Mouse (Mus musculus) CH12.LX (cell line): ENCODE data around the gene 3100002H09Rik. TPM values are rescaled to one million over a fixed set of nuclear protein-coding genes. Genes with fewer than 3 reads are reported as not detected.

ENCODE experiments used
- DNase-seq: peaks from one replicate; pipeline ENCODE4 v3.0.0-alpha.2; 2013; ENCODE audit errors: extremely low read depth
- H3K27ac ChIP-seq: 2 replicates; pipeline ENCODE4 v1.5.1; 2012; ENCODE audit warnings: low read depth, mild to moderate bottlenecking, control low read depth, moderate library complexity; ENCODE audit not compliant: insufficient read depth
- H3K27me3 ChIP-seq: replicated peaks from 2 replicates; pipeline ENCODE3; 2012; ENCODE audit warnings: inconsistent platforms
- H3K36me3 ChIP-seq, 2 experiments: replicated peaks in 1 of 2; 2 replicates each; pipeline versions ENCODE3 to v1.6.1; 2012; ENCODE audit warnings: inconsistent platforms in 1 of 2, low read length in 1 of 2, mild to moderate bottlenecking in 1 of 2, mixed read lengths in 1 of 2, moderate library complexity in 1 of 2; ENCODE audit not compliant: control insufficient read depth in 1 of 2, insufficient read depth in 1 of 2
- H3K4me1 ChIP-seq, 2 experiments: 2 replicates each; pipeline ENCODE4 v1.6.1; 2012; ENCODE audit warnings: inconsistent platforms in 1 of 2, moderate library complexity in 1 of 2; ENCODE audit not compliant: insufficient read depth in 2 of 2, control insufficient read depth in 1 of 2
- H3K4me2 ChIP-seq: 2 replicates; pipeline ENCODE4 v1.6.1; 2012; ENCODE audit warnings: low read depth, mild to moderate bottlenecking, control low read depth; ENCODE audit not compliant: poor library complexity, insufficient read depth, severe bottlenecking
- H3K4me3 ChIP-seq, 3 experiments: fragments of 150-350 bp in 1 of 3; sonication (generic) in 1 of 3; replicated peaks in 1 of 3; 2 replicates each; pipeline versions ENCODE3 to v1.5.1; 2011 to 2012; ENCODE audit warnings: low read depth in 2 of 3, low read length in 2 of 3, mild to moderate bottlenecking in 2 of 3, moderate library complexity in 2 of 3, control low read depth in 1 of 3, improper control_type of control experiment in 1 of 3, inconsistent platforms in 1 of 3, mixed read lengths in 1 of 3; ENCODE audit not compliant: poor library complexity in 1 of 3
- H3K79me2 ChIP-seq: replicated peaks from 2 replicates; pipeline ENCODE4 v1.6.1; 2012; ENCODE audit warnings: mild to moderate bottlenecking, moderate library complexity; ENCODE audit not compliant: control insufficient read depth, poor library complexity, insufficient read depth, severe bottlenecking; ENCODE audit errors: extremely low read depth
- H3K9ac ChIP-seq: 2 replicates; pipeline ENCODE4 v1.6.1; 2012; ENCODE audit warnings: low read depth, mild to moderate bottlenecking, control low read depth, moderate library complexity; ENCODE audit not compliant: insufficient read depth
- H3K9me3 ChIP-seq: replicated peaks from 2 replicates; pipeline ENCODE3; 2012; ENCODE audit warnings: low read length, inconsistent platforms, mixed read lengths
- BHLHE40 ChIP-seq: IDR thresholded peaks from 2 replicates; pipeline ENCODE4 v1.6.1; 2011; ENCODE audit warnings: mild to moderate bottlenecking, low read depth, low read length, improper control_type of control experiment
- CHD1 ChIP-seq: IDR thresholded peaks from 2 replicates; pipeline ENCODE4 v1.6.1; 2012; ENCODE audit warnings: low read depth, low read length, improper control_type of control experiment, inconsistent platforms
- CHD2 ChIP-seq: IDR thresholded peaks from 2 replicates; pipeline ENCODE4 v1.6.1; 2011; ENCODE audit warnings: low read length, improper control_type of control experiment
- CTCF ChIP-seq, 2 experiments: IDR thresholded peaks in 1 of 2; conservative IDR thresholded peaks in 1 of 2; 2 replicates each; pipeline ENCODE4 v1.5.1; 2011 to 2012; ENCODE audit warnings: low read depth in 2 of 2, low read length in 2 of 2, improper control_type of control experiment in 1 of 2, inconsistent platforms in 1 of 2, mild to moderate bottlenecking in 1 of 2, moderate library complexity in 1 of 2
- ELF1 ChIP-seq: IDR thresholded peaks from 2 replicates; pipeline ENCODE4 v1.6.1; 2014; ENCODE audit warnings: low read depth, mild to moderate bottlenecking, inconsistent platforms, low read length, improper control_type of control experiment
- EP300 ChIP-seq: IDR thresholded peaks from 2 replicates; pipeline ENCODE4 v1.6.1; 2011; ENCODE audit warnings: low read length, improper control_type of control experiment
- ETS1 ChIP-seq: conservative IDR thresholded peaks from 2 replicates; pipeline ENCODE4 v1.6.1; 2012; ENCODE audit warnings: low read depth, mild to moderate bottlenecking, inconsistent platforms, low read length, improper control_type of control experiment, moderate library complexity
- IRF4 ChIP-seq: IDR thresholded peaks from 2 replicates; pipeline ENCODE4 v1.6.1; 2014; ENCODE audit warnings: low read depth, mild to moderate bottlenecking, inconsistent platforms, low read length, improper control_type of control experiment
- JUN ChIP-seq: IDR thresholded peaks from 2 replicates; pipeline ENCODE4 v1.6.1; 2011; ENCODE audit warnings: low read depth, mild to moderate bottlenecking, low read length, improper control_type of control experiment, moderate library complexity; ENCODE audit not compliant: insufficient read depth
- KAT2A ChIP-seq: IDR thresholded peaks from 2 replicates; pipeline ENCODE4 v1.6.1; 2012; ENCODE audit warnings: low read length, improper control_type of control experiment, inconsistent platforms; ENCODE audit not compliant: insufficient replicate concordance
- MEF2A ChIP-seq: IDR thresholded peaks from 2 replicates; pipeline ENCODE4 v1.6.1; 2014; ENCODE audit warnings: low read depth, mild to moderate bottlenecking, inconsistent platforms, low read length, improper control_type of control experiment, borderline replicate concordance
- MXI1 ChIP-seq: IDR thresholded peaks from 2 replicates; pipeline ENCODE4 v1.6.1; 2011; ENCODE audit warnings: mild to moderate bottlenecking, low read depth, low read length, improper control_type of control experiment
- PAX5 ChIP-seq: IDR thresholded peaks from 2 replicates; pipeline ENCODE4 v1.6.1; 2012; ENCODE audit warnings: low read length, inconsistent platforms, mixed read lengths
- POLR2A ChIP-seq: IDR thresholded peaks from 2 replicates; pipeline ENCODE4 v1.6.1; 2011; ENCODE audit warnings: low read depth, mild to moderate bottlenecking, improper control_type of control experiment, low read length
- RAD21 ChIP-seq: IDR thresholded peaks from 2 replicates; pipeline ENCODE4 v1.6.1; 2011; ENCODE audit warnings: low read depth, mild to moderate bottlenecking, low read length, improper control_type of control experiment, moderate library complexity
- SMC3 ChIP-seq: IDR thresholded peaks from 2 replicates; pipeline ENCODE4 v1.6.1; 2011; ENCODE audit warnings: low read depth, low read length, improper control_type of control experiment
- TBP ChIP-seq: conservative IDR thresholded peaks from 2 replicates; pipeline ENCODE4 v1.6.1; 2011; ENCODE audit warnings: low read depth, low read length, improper control_type of control experiment
- TCF12 ChIP-seq: IDR thresholded peaks from 2 replicates; pipeline ENCODE4 v1.6.1; 2014; ENCODE audit warnings: low read depth, mild to moderate bottlenecking, inconsistent platforms, low read length, improper control_type of control experiment
- USF2 ChIP-seq: conservative IDR thresholded peaks from 2 replicates; pipeline ENCODE4 v1.6.1; 2011; ENCODE audit warnings: low read depth, low read length, improper control_type of control experiment
- ZC3H11A ChIP-seq: IDR thresholded peaks from 2 replicates; pipeline ENCODE4 v1.6.1; 2012; ENCODE audit warnings: low read depth, mild to moderate bottlenecking, inconsistent platforms, low read length, improper control_type of control experiment
- ZMIZ1 ChIP-seq: IDR thresholded peaks from 2 replicates; pipeline ENCODE4 v1.6.1; 2012; ENCODE audit warnings: low read depth, mild to moderate bottlenecking, inconsistent platforms, low read length, improper control_type of control experiment
- ZNF384 ChIP-seq: IDR thresholded peaks from 2 replicates; pipeline ENCODE4 v1.6.1; 2012; ENCODE audit warnings: low read depth, low read length, improper control_type of control experiment, inconsistent platforms
- dilution Hi-C: fragments of 300-500 bp; cut with MboI; formaldehyde crosslinking; loops from 2 replicates; pipeline ENCODE4 v1.14.3; 2020; ENCODE audit warnings: low sequenced_read_pairs; ENCODE audit not compliant: extremely low pct_unique_long_range_greater_than_20kb, extremely low pct_ligation_motif_present
- in situ Hi-C: fragments of 300-500 bp; cut with MboI; formaldehyde crosslinking; loops from 3 replicates; pipeline ENCODE4 v1.14.3; 2019; ENCODE audit warnings: low sequenced_read_pairs, low pct_ligation_motif_present, low pct_unique_long_range_greater_than_20kb, mixed read lengths
- polyA plus RNA-seq: library from polyadenylated mRNA; unstranded; fragments of >175 nt; gene quantifications from 2 replicates; pipeline ENCODE4 v1.2.1, GENCODE M21; 2012; ENCODE audit warnings: low read depth; ENCODE audit not compliant: insufficient read length
- total RNA-seq, 2 experiments: library from RNA; depleted of rRNA; stranded (reverse); fragments of 300-350 nt in 1 of 2; fragments of >200 nt in 1 of 2; gene quantifications; 2 replicates each; pipeline ENCODE4 v1.2.3; 2012 to 2014

3100002H09Rik gene
- total and polyA plus RNA-seq, 3 experiments, result not detected

GRCm38 (mm10) chr4:124644974-124645433 lies 34.4 kb upstream of the 3100002H09Rik start:
- no peaks in the 10 kb centered on the region for H3K36me3 ChIP-seq
- dilution Hi-C loops (no loop called here), in situ Hi-C loops (no loop called here)
- H3K4me2 ChIP-seq, result no peak overlapping the region
- TF ChIP-seq KAT2A (no peak), SMC3 (peak; percentile 16; the same call in 1 of the 2 replicates), ZMIZ1 (no peak), ETS1 (no peak), POLR2A (no peak), RAD21 (peak; percentile 16), TCF12 (no peak), CTCF (conservative IDR thresholded peaks at IDR 0.05 in 1 of 2, IDR thresholded peaks at IDR 0.05 in 1 of 2; ENCODE audit: low read depth in 2 of 2, low read length in 2 of 2) (peak in 1 of 2 experiments; percentile 35; a peak in 2 of 4 replicates)
- no peak overlapping the region for H3K4me3 ChIP-seq
- no peak overlapping the region for H3K27ac ChIP-seq
- H3K79me2 ChIP-seq, result no peaks in the 10 kb centered on the region
- DNase-seq, result peak; percentile 21
- H3K4me1 ChIP-seq, result peaks cover 10 to 24% of the 10 kb centered on the region in 2 experiments
- H3K27me3 ChIP-seq, result peaks cover 40% of the 10 kb centered on the region
- H3K9ac ChIP-seq, result no peak overlapping the region
- H3K9me3 ChIP-seq, result no peaks in the 10 kb centered on the region

GRCm38 (mm10) chr4:124643859-124644258 lies 33.3 kb upstream of the 3100002H09Rik start:
- H3K9me3 ChIP-seq, result no peaks in the 10 kb centered on the region
- DNase-seq, result no peak
- H3K4me1 ChIP-seq, result peaks cover 10 to 24% of the 10 kb centered on the region in 2 experiments
- no peak overlapping the region for H3K4me3 ChIP-seq
- H3K79me2 ChIP-seq, result no peaks in the 10 kb centered on the region
- TF ChIP-seq POLR2A (no peak), EP300 (no peak), TBP (no peak), RAD21 (no peak), ZC3H11A (no peak), IRF4 (no peak), CHD1 (no peak), MEF2A (no peak), CHD2 (no peak), PAX5 (no peak), ELF1 (no peak), BHLHE40 (no peak), JUN (no peak), MXI1 (no peak), USF2 (no peak), CTCF (conservative IDR thresholded peaks at IDR 0.05 in 1 of 2, IDR thresholded peaks at IDR 0.05 in 1 of 2; ENCODE audit: low read depth in 2 of 2, low read length in 2 of 2) (no peak), ZNF384 (no peak)
- no peak overlapping the region for H3K27ac ChIP-seq
- H3K4me2 ChIP-seq, result no peak overlapping the region
- no peak overlapping the region for H3K9ac ChIP-seq
- dilution Hi-C loops (no loop called here), in situ Hi-C loops (no loop called here)
- H3K27me3 ChIP-seq, result peaks cover 42% of the 10 kb centered on the region
- H3K36me3 ChIP-seq, result no peaks in the 10 kb centered on the region
